In genomic region chr8:46504196-46504595, GRCm38 (mm10) we compare ENCODE assay signal across 28 mouse cellular contexts. TPM values are rescaled to one million over a fixed set of nuclear protein-coding genes. Genes with fewer than 3 reads are reported as not detected.
DNase-seq lines count a peak whose midpoint lies in the region; ATAC-seq lines count a peak whose summit lies in the region.
"Had no signal": no experiment of that assay in that cellular context is flagged by ENCODE, and none has a peak within 500 bp of the region (broad histone marks: within the 10 kb centered on the region; RNA-seq: fewer than 3 reads in every experiment).

No protein-coding gene starts in this region.

- no peak overlapping the region for H3K27ac ChIP-seq in kidney, embryonic 15.5 days
- H3K27ac ChIP-seq: kidney, postnatal 0 days; left cerebral cortex, adult 2 months; limb, embryonic 12.5 days; macrophage; midbrain, embryonic 10.5 days; midbrain, embryonic 15.5 days; neural tube, embryonic 15.5 days; stomach, postnatal 0 days had no signal

- H3K4me2 ChIP-seq in kidney, embryonic 15.5 days = no peak overlapping the region
- H3K4me2 ChIP-seq: limb, embryonic 12.5 days; midbrain, embryonic 15.5 days; neural tube, embryonic 15.5 days had no signal

- H3K4me1 ChIP-seq in kidney, embryonic 15.5 days = peaks cover 50% of the 10 kb centered on the region
- H3K4me1 ChIP-seq: midbrain, embryonic 15.5 days had no signal

- no peaks in the 10 kb centered on the region for H3K36me3 ChIP-seq in kidney, embryonic 15.5 days
- H3K36me3 ChIP-seq: limb, embryonic 12.5 days; midbrain, embryonic 10.5 days; midbrain, embryonic 15.5 days had no signal

- H3K9me3 ChIP-seq in kidney, embryonic 15.5 days (replicated peaks) = no peaks in the 10 kb centered on the region
- H3K9me3 ChIP-seq: limb, embryonic 12.5 days; midbrain, embryonic 10.5 days; midbrain, embryonic 15.5 days; neural tube, embryonic 15.5 days had no signal

- no peak for ATAC-seq in kidney, embryonic 15.5 days (replicated peaks; ENCODE audit: low FRiP score)
- peak; percentile 36; the same call in 1 of the 2 replicates for ATAC-seq in granulocyte monocyte progenitor cell, adult 5-6 weeks (replicated peaks; ENCODE audit: poor library complexity, severe bottlenecking)
- 0 out of 2 replicates have a peak, but pooled peaks have one; percentile 41 for ATAC-seq in megakaryocyte, adult 5-6 weeks (ENCODE audit: poor library complexity, severe bottlenecking)
- ATAC-seq: forebrain, embryonic 16.5 days; lung, postnatal 0 days; midbrain, embryonic 15.5 days had no signal

- no peak overlapping the region for H3K9ac ChIP-seq in kidney, embryonic 15.5 days
- H3K9ac ChIP-seq: limb, embryonic 12.5 days; midbrain, embryonic 15.5 days; neural tube, embryonic 15.5 days had no signal

- DNase-seq in embryo, embryonic 10 days (ENCODE audit: low spot score) = peak; percentile 20
- no peak for DNase-seq in embryo, embryonic 11 days
- DNase-seq in kidney, postnatal 10 days = peak; percentile 53
- no peak for DNase-seq in cerebellum, adult 8-10 months
- no peak for DNase-seq in lung, postnatal 25 days (ENCODE audit: low spot score)
- DNase-seq: adrenal gland, adult 8-10 months; cerebellum, adult 11 months; cerebellum, adult 9-11 months; lung, adult 18-20 months; right cerebral cortex, adult 18-20 months; spleen, adult 18-20 months; thymus, adult 18-20 months; thymus, postnatal 25 days had no signal

- H3K27me3 ChIP-seq in kidney, embryonic 15.5 days = no peaks in the 10 kb centered on the region; the same call in 1 of the 2 replicates
- H3K27me3 ChIP-seq: CH12.LX; midbrain, embryonic 15.5 days; neural tube, embryonic 15.5 days had no signal

- H3K4me3 ChIP-seq in kidney, embryonic 15.5 days (replicated peaks) = no peak overlapping the region
- H3K4me3 ChIP-seq: erythroblast, embryonic 14.5 days; left cerebral cortex, adult 2 months; limb, embryonic 12.5 days; midbrain, embryonic 10.5 days; midbrain, embryonic 15.5 days; neural tube, embryonic 15.5 days had no signal

- WGBS in kidney, embryonic 15.5 days = 38% methylated on average over 3 of the region's 3 CpGs

RNA-seq across cellular contexts. Expression of gene Acsl1, which starts 33.4 kb away (rescaled TPM):
- polyA plus RNA-seq in kidney, embryonic 15.5 days (2015; fragmentation: Nextera tagmentation; extraction: Ambion mirVana) = 18.5 and 18.8 TPM in 2 replicates
- total RNA-seq in granulocyte monocyte progenitor cell, adult 5-6 weeks (2014; fragmentation: Nextera tagmentation) = 55.7 and 60.2 TPM in 2 replicates
- 75.4 and 121 TPM in 2 replicates for total RNA-seq in granulocyte monocyte progenitor cell, adult 5-6 weeks (2017)
- 51.0 and 67.3 TPM in 2 replicates for total RNA-seq in megakaryocyte, adult 5-6 weeks (2015)
- total RNA-seq in megakaryocyte, adult 5-6 weeks (2017) = 97.1 and 125 TPM in 2 replicates

RNA-seq across cellular contexts. Expression of gene Cenpu, which starts 47.6 kb away (rescaled TPM):
- 18.5 and 19.7 TPM in 2 replicates for polyA plus RNA-seq in kidney, embryonic 15.5 days (2015; fragmentation: Nextera tagmentation; extraction: Ambion mirVana)
- total RNA-seq in granulocyte monocyte progenitor cell, adult 5-6 weeks (2014; fragmentation: Nextera tagmentation) = 21.1 and 48.4 TPM in 2 replicates
- total RNA-seq in granulocyte monocyte progenitor cell, adult 5-6 weeks (2017) = 65.7 and 125 TPM in 2 replicates
- total RNA-seq in megakaryocyte, adult 5-6 weeks (2015) = 21.0 and 25.9 TPM in 2 replicates
- 30.1 and 70.6 TPM in 2 replicates for total RNA-seq in megakaryocyte, adult 5-6 weeks (2017)

Comparison
In these comparisons a context has a peak if more than half of its experiments do, and no peak if none do; other contexts are left out.
1. DNase-seq: peak in embryo, embryonic 10 days (single experiment) and kidney, postnatal 10 days (single experiment); none in embryo, embryonic 11 days (single experiment), cerebellum, adult 8-10 months (single experiment) and lung, postnatal 25 days (single experiment).